Mouse (Mus musculus): ENCODE measurements around the gene Commd3. TPM values are rescaled to one million over a fixed set of nuclear protein-coding genes. Genes with fewer than 3 reads are reported as not detected.

Commd3 gene
- polyA plus RNA-seq, 1 experiment from 2014 or later = 164 TPM

DNA sequence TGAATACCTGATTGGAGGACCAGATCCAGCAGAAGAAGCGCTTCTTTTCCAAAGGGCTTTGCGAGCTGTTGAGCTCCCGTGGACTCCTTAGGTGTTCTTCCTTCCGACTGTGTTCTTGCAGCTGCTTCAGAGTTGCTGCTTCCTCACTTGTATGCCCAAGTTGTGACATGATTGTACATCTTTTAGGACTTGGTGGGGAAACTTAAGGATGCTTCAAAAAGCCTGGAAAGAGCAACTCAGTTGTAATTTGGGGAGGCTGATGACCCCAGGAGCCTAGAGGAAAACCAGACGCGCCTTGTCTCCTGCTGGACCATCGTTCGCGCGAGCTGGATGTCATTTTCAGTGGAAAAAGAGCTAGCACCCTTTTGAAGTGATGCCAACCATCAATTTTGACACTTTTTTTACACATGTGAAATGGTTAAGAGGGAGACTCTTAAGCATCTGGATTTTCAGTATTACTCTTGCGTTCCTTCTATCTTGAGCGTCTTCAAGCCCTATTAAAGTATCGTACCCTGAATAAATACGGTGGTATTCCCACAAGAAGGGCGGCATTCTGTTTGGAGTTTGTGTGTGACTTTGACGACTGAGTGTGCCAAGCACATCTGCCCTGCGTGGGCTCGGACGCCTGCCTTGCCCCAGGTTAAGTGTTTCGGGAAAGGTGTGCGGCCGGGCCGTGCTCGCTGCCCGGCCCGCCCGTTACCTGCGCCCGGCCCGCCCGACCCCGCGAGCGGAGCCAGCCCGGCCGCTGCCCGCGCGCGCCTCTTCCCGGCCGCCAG is 3.7 kb downstream of the Commd3 start:
- Histone ChIP-seq H3K9me3 (no peaks in the 10 kb centered on the region), H3K27me3 (replicated peaks) (peaks cover 28% of the 10 kb centered on the region), H3K27ac (replicated peaks) (peak overlapping the region; percentile 80), H3K4me3 (peak overlapping the region; percentile 88), H3K4me1 (peaks cover 33% of the 10 kb centered on the region), H3K9ac (peak overlapping the region; percentile 97), H3K36me3 (0 out of 2 replicates have a peak, but pooled peaks cover 2% of the 10 kb centered on the region), H3K4me2 (peak overlapping the region; percentile 87)
- no peak for ATAC-seq (ENCODE audit: extremely low read depth, insufficient number of reproducible peaks, low FRiP score, low TSS enrichment)
- 15% methylated on average over 42 of the region's 42 CpGs for WGBS

DNA sequence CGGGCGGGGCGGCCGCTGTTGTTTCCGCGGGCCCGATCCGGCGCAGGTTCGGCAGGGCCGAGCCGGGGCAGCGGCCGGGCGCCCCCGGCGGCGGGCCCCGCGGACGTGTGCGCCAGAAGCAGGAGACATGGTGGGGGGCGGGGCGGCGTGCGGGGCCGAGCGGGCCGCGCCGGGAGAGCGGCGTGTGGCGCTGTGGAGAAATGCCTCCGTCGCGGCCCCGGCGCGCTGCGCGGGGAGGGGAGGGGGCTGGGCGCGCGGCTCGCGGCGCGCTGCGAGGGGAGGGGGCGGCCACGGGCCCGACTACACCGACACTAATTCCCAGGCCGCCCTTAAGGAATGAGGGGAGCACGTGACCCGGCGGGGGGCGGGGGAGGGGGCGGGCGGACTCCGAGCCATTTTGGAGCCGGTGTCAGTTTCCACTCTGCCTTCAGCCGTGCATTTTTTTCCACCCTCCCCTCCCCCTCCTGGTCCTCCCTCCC is 4.3 kb downstream of the Commd3 start:
- H3K27ac ChIP-seq (replicated peaks) = peak overlapping the region; percentile 92
- peak overlapping the region; percentile 88 for H3K4me3 ChIP-seq
- ATAC-seq (ENCODE audit: extremely low read depth, insufficient number of reproducible peaks, low FRiP score, low TSS enrichment) = peak; percentile 84
- H3K27me3 ChIP-seq (replicated peaks) = peaks cover 29% of the 10 kb centered on the region
- peaks cover 37% of the 10 kb centered on the region for H3K4me1 ChIP-seq
- under 1% methylated on average over 29 of the region's 64 CpGs for WGBS
- H3K36me3 ChIP-seq = 0 out of 2 replicates have a peak, but pooled peaks cover 2% of the 10 kb centered on the region
- H3K9ac ChIP-seq = peak overlapping the region; percentile 97
- peak overlapping the region; percentile 87 for H3K4me2 ChIP-seq
- no peaks in the 10 kb centered on the region for H3K9me3 ChIP-seq

DNA sequence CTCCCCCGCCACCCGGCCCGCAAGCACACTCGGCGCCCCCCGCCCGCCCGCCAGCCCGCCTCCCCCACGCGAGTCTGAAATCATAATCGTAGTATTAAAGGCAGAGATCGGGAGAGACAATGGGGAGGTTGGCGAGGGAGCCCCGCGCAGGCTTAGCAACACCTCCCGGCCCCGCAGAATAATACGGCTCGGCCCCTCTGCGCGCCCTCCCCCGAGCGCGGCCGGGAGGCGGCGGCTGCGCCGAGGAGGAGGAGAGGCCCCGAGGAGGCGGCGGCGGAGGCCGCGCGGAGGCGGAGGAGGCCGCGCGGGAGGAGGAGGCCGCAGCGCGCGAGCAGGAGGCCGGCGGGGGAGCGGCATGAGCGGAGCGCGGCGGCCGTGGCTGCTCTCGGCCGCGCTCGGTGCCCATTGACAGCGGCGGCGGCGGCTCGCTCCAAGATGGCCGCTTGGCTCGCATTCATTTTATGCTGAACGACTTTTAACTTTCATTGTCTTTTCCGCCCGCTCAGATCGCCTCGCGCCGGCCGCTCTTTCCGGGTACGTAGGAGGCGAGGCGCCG is 4.8 kb downstream of the Commd3 start, which contains the start of gene Bmi1:
TSS of gene Bmi1 (plus strand) at position 83 of the 556 bp plus-strand sequence.
- WGBS = 1% methylated on average over 22 of the region's 77 CpGs
- peaks cover 2% of the 10 kb centered on the region; the same call in 1 of the 2 replicates for H3K36me3 ChIP-seq
- peak; percentile 22 for ATAC-seq (ENCODE audit: extremely low read depth, insufficient number of reproducible peaks, low FRiP score, low TSS enrichment)
- H3K27me3 ChIP-seq (replicated peaks) = peaks cover 30% of the 10 kb centered on the region
- H3K9ac ChIP-seq = peak within 1 kb of the TSS; percentile 97
- peak within 1 kb of the TSS; percentile 87 for H3K4me2 ChIP-seq
- peak within 1 kb of the TSS; percentile 92 for H3K27ac ChIP-seq (replicated peaks)
- no peaks in the 10 kb centered on the region for H3K9me3 ChIP-seq
- peaks cover 37% of the 10 kb centered on the region for H3K4me1 ChIP-seq
- peak within 1 kb of the TSS; percentile 88 for H3K4me3 ChIP-seq

DNA sequence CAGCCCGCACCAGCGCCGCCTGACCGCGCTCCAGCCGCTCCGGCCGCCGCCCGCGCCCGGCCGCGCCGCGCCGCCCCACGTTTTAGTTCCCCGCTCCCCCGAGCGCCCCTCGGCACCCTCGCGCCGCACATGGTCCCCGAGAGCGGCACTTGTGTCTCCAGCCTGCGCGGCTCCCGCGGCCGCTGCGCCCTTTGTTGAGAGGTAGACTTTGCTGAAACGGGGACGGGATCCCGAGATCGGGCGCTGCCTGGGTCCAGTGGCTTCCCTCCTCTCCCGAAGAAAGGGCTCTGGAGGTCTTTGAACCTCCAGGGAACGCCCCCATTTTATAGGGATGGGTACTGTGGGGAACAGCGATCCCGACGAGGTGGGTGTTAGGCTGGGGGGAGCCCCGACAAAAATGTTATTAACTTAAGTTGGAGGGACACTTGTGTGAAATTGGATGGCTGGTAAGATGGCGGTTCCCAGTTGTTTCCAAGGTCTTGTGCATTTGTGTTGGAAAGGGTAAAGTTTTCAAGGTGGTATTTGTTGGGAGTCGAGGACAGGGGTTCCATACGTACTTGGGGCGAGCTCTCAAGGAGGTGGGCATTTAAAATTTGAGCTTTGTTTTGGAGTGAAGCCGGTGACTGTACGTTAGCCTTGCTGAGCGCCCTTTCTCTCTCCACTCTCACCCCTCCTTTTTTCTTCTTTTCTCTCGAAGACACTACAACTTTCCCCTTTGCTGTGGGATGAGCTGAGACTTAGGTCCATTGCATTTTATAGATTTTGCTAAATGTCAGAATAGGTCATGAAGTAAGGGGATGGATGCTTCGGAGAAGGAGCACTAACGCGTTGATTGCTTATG is 5.7 kb downstream of the Commd3 start:
- WGBS = under 1% methylated on average over 50 of the region's 55 CpGs
- Histone ChIP-seq H3K27ac (replicated peaks) (no peak overlapping the region), H3K27me3 (replicated peaks) (peaks cover 35% of the 10 kb centered on the region)

DNA sequence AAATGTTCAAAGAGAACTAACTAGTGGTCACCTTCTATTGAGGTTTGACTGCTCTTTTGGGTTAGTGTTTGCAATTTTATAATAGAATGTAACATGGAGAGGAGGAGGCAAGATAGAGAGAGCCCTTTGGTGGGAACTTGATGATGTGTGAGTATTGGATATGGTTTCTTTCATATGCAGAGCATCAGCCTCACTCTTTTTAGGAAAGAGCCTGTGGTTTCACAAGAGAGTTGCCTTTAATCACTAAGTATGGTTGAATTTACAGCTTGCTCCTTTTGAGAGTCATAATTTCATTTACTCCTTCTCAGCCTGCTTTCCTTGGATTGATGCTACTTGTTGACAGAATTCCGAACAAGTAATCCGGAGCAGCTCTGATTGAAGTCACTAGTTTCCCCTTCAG is 7.5 kb downstream of the Commd3 start:
- Histone ChIP-seq H3K9ac (no peak overlapping the region), H3K27ac (replicated peaks) (no peak overlapping the region), H3K4me2 (no peak overlapping the region), H3K4me3 (no peak overlapping the region), H3K4me1 (peaks cover 24% of the 10 kb centered on the region), H3K27me3 (replicated peaks) (peaks cover 41% of the 10 kb centered on the region), H3K36me3 (peaks cover 22% of the 10 kb centered on the region), H3K9me3 (no peaks in the 10 kb centered on the region)
- 54% methylated on average over 2 of the region's 2 CpGs for WGBS
- ATAC-seq (ENCODE audit: extremely low read depth, insufficient number of reproducible peaks, low FRiP score, low TSS enrichment) = no peak

More for the DNA sequence above, 5.7 kb downstream of the Commd3 start:
- Histone ChIP-seq H3K9me3 (no peaks in the 10 kb centered on the region), H3K4me3 (peak overlapping the region; percentile 88), H3K36me3 (peaks cover 9% of the 10 kb centered on the region), H3K4me1 (peaks cover 35% of the 10 kb centered on the region), H3K4me2 (peak overlapping the region; percentile 87), H3K9ac (peak overlapping the region; percentile 97)
- ATAC-seq (ENCODE audit: extremely low read depth, insufficient number of reproducible peaks, low FRiP score, low TSS enrichment) = no peak

DNA sequence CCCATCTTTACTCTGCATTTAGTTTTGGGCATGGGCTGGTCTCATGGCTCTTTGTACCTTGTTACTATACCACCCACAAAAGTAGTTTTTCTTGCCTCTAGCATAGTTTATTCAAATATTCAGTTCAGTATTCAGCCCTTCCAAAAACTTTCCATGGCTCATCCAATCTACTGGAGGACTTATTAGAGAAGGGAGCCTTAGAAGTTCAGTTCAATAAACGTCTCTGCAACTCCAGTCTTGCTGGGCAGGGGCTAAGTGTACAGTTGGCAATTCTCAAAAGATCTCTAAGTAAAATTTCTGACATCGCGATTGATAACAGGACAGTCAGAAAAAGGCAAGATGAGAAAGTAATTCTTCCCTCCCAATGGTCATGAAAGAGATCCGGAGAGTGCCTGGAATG is 8.3 kb downstream of the Commd3 start:
- peak overlapping the region; percentile 73 for H3K9ac ChIP-seq
- ATAC-seq (ENCODE audit: extremely low read depth, insufficient number of reproducible peaks, low FRiP score, low TSS enrichment) = no peak
- peak overlapping the region; percentile 82 for H3K4me2 ChIP-seq
- H3K27me3 ChIP-seq (replicated peaks) = peaks cover 41% of the 10 kb centered on the region
- no peaks in the 10 kb centered on the region for H3K9me3 ChIP-seq
- H3K4me3 ChIP-seq = peak overlapping the region; percentile 58
- WGBS = under 1% methylated on average over 4 of the region's 4 CpGs
- no peak overlapping the region for H3K27ac ChIP-seq (replicated peaks)
- peaks cover 20% of the 10 kb centered on the region for H3K36me3 ChIP-seq
- H3K4me1 ChIP-seq = peaks cover 24% of the 10 kb centered on the region

DNA sequence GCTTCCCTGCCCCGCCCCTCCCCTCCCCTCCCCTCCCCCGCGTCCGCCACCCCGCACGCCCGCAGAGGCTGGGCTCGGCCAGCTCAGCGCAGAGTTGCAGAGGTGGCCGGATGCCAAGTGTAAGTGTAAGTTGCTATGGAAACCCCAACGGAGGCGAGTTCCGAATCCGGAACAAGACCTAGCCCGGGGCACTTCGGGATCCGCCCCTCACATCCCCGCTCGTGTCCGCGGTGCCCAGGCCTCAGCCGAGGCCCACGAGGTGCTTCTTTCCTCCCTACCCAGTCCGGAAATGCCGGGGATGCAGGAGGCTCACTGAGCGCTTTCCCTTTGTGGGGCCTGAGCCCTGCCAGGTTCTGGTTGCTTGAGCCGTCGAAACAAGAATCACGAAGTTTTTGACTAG is 8.8 kb downstream of the Commd3 start:
- peaks cover 20% of the 10 kb centered on the region for H3K36me3 ChIP-seq
- peaks cover 39% of the 10 kb centered on the region for H3K27me3 ChIP-seq (replicated peaks)
- H3K4me3 ChIP-seq = peak overlapping the region; percentile 58
- H3K4me1 ChIP-seq = peaks cover 20% of the 10 kb centered on the region
- peak overlapping the region; percentile 73 for H3K9ac ChIP-seq
- H3K9me3 ChIP-seq = no peaks in the 10 kb centered on the region
- ATAC-seq (ENCODE audit: extremely low read depth, insufficient number of reproducible peaks, low FRiP score, low TSS enrichment) = no peak
- 1% methylated on average over 26 of the region's 29 CpGs for WGBS
- no peak overlapping the region for H3K27ac ChIP-seq (replicated peaks)
- peak overlapping the region; percentile 82 for H3K4me2 ChIP-seq

DNA sequence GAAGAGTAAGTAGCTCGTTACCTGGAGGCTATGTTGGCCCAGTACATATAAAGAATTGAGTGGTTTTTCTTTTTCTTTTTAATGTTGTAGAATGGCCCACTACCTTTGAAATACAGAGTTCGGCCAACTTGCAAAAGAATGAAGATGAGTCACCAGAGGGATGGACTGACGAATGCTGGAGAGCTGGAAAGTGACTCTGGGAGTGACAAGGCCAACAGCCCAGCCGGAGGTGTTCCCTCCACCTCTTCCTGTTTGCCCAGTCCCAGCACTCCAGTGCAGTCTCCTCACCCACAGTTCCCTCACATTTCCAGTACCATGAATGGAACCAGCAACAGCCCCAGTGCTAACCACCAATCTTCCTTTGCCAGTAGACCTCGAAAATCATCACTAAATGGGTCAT is 11.9 kb downstream of the Commd3 start:
- ATAC-seq (ENCODE audit: extremely low read depth, insufficient number of reproducible peaks, low FRiP score, low TSS enrichment) = no peak
- Histone ChIP-seq H3K4me3 (no peak overlapping the region), H3K4me1 (peaks cover 19% of the 10 kb centered on the region), H3K4me2 (no peak overlapping the region), H3K36me3 (peaks cover 20% of the 10 kb centered on the region), H3K27ac (replicated peaks) (no peak overlapping the region), H3K9ac (no peak overlapping the region), H3K9me3 (no peaks in the 10 kb centered on the region), H3K27me3 (replicated peaks) (peaks cover 68% of the 10 kb centered on the region)
- 74% methylated on average over 5 of the region's 5 CpGs for WGBS

DNA sequence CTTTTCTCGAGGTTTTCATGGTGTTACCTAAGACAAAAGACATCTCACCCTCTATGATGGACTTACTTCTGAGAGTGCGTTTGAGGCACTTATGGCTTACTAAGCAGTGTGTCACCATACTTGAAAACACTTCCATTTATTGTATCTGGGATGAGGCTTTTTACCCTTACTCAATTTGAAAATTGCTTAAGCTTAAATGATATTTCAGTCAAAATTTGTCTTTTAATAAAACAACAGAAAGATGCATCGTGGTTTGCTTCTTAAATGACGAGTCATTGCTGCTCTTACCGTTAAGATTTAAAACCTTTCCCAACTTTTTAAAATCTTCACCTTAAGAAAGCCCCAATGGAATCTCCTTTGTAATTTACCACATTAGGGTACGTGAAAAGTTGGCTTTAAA is 14.2 kb downstream of the Commd3 start:
- H3K36me3 ChIP-seq = peaks cover 20% of the 10 kb centered on the region
- H3K27ac ChIP-seq (replicated peaks) = no peak overlapping the region
- H3K9me3 ChIP-seq = no peaks in the 10 kb centered on the region
- ATAC-seq (ENCODE audit: extremely low read depth, insufficient number of reproducible peaks, low FRiP score, low TSS enrichment) = no peak
- H3K4me1 ChIP-seq = peaks cover 21% of the 10 kb centered on the region
- H3K4me3 ChIP-seq = no peak overlapping the region
- peaks cover 68% of the 10 kb centered on the region for H3K27me3 ChIP-seq (replicated peaks)
- 54% methylated on average over 6 of the region's 6 CpGs for WGBS
- H3K4me2 ChIP-seq = no peak overlapping the region
- H3K9ac ChIP-seq = no peak overlapping the region

DNA sequence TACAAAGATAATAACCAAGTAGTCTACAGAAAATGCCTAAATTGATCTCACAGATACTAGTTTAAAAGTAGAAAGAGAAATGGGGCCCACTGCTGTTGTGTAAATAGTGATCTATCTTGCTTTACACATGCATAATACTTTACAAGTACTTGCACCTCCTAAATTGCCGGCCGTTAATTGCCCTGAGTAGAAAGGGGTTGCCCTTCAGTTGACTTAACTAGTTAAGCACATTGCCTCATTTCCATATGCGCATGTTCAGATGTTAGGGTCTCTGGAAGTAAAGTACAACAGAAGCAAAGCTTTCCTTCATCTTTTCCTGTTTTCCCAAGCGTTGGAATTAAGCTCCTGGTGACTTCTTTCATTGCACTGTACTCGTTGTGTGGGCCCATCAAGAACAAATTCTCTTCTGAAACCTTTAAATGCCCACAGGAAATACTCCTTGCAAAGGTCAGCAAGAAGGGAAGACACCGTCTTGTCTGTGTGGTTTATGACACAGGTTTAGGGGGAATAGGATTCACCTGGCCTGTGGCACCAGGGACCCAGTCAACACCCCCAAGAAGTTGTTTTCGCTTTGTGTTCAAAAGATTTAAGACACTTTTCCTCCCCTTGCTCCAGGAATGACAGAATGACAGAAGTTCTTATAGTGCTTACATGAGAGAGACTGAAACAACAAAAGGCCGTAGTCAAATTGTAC is 14.8 kb downstream of the Commd3 start:
- peaks cover 71% of the 10 kb centered on the region for H3K27me3 ChIP-seq (replicated peaks)

More for the DNA sequence above, 14.8 kb downstream of the Commd3 start:
- H3K4me2 ChIP-seq = no peak overlapping the region
- H3K4me3 ChIP-seq = no peak overlapping the region
- H3K27ac ChIP-seq (replicated peaks) = no peak overlapping the region
- H3K4me1 ChIP-seq = peaks cover 21% of the 10 kb centered on the region
- no peaks in the 10 kb centered on the region for H3K9me3 ChIP-seq
- H3K9ac ChIP-seq = no peak overlapping the region
- WGBS = 27% methylated on average over 8 of the region's 8 CpGs
- peaks cover 20% of the 10 kb centered on the region for H3K36me3 ChIP-seq
- no peak for ATAC-seq (ENCODE audit: extremely low read depth, insufficient number of reproducible peaks, low FRiP score, low TSS enrichment)
